ENCODE assay signal across 27 mouse cellular contexts in genomic region chr5:63964576-63964975, GRCm38 (mm10). TPM values are rescaled to one million over a fixed set of nuclear protein-coding genes. Genes with fewer than 3 reads are reported as not detected.
A peak's percentile ranks its signal among the peaks of the same experiment; 100 is the strongest.
DNase-seq lines count a peak whose midpoint lies in the region; ATAC-seq and TF ChIP-seq lines count a peak whose summit lies in the region.
"Had no signal": no experiment of that assay in that cellular context is flagged by ENCODE, and none has a peak within 500 bp of the region (broad histone marks: within the 10 kb centered on the region; RNA-seq: fewer than 3 reads in every experiment).

No protein-coding gene starts in this region.

- H3K4me2 ChIP-seq in liver, embryonic 13.5 days: peak overlapping the region; percentile 26
- H3K4me2 ChIP-seq in liver, embryonic 12.5 days: no peak overlapping the region
- H3K4me2 ChIP-seq: embryonic facial prominence, embryonic 15.5 days; heart, embryonic 15.5 days; hindbrain, embryonic 13.5 days; limb, embryonic 15.5 days; neural tube, embryonic 15.5 days; stomach, embryonic 15.5 days had no signal

- peak; percentile 56 for DNase-seq in kidney, adult 2 months
- no peak for DNase-seq in kidney, adult 11 months
- DNase-seq in liver, embryonic 13.5 days: no peak
- DNase-seq in induced T-regulatory cell, adult 2 months (ENCODE audit: low read depth): peak; percentile 70
- DNase-seq in adrenal gland, postnatal 4 days (ENCODE audit: low spot score in 2 of 2): no peak
- DNase-seq in c-Kit-positive CD71-positive TER-119-positive erythroid progenitor cells, embryonic 14.5 days (ENCODE audit: low spot score): no peak
- DNase-seq: adrenal gland, postnatal 25 days; cerebellum, adult 11 months; cerebellum, adult 9-11 months; gastrocnemius, adult 2 months; heart, postnatal 36 days; left cerebral cortex, postnatal 4 days; right cerebral cortex, adult 18-20 months; right cerebral cortex, postnatal 4 days; thymus, postnatal 4 days had no signal

- no peaks in the 10 kb centered on the region for H3K36me3 ChIP-seq in kidney, adult 2 months (ENCODE audit: control insufficient read depth, insufficient read depth, low read length)
- H3K36me3 ChIP-seq in liver, embryonic 13.5 days: 0 out of 2 replicates have a peak, but pooled peaks cover 3% of the 10 kb centered on the region
- H3K36me3 ChIP-seq in liver, embryonic 12.5 days: no peaks in the 10 kb centered on the region
- H3K36me3 ChIP-seq: embryonic facial prominence, embryonic 15.5 days; heart, embryonic 15.5 days; hindbrain, embryonic 13.5 days; limb, embryonic 15.5 days; neural tube, embryonic 15.5 days; stomach, embryonic 15.5 days had no signal

- no peak for TF ChIP-seq POLR2A in kidney, adult 2 months (IDR thresholded peaks at IDR 0.05; ENCODE audit: low read depth, low read length)

- no peak overlapping the region for H3K9ac ChIP-seq in liver, embryonic 13.5 days
- no peak overlapping the region for H3K9ac ChIP-seq in liver, embryonic 12.5 days
- H3K9ac ChIP-seq: embryonic facial prominence, embryonic 15.5 days; heart, embryonic 15.5 days; hindbrain, embryonic 13.5 days; limb, embryonic 15.5 days; neural tube, embryonic 15.5 days; stomach, embryonic 15.5 days had no signal

- H3K27ac ChIP-seq in kidney, adult 2 months (ENCODE audit: insufficient read depth, low read depth, low read length): no peak overlapping the region
- H3K27ac ChIP-seq in liver, embryonic 13.5 days: no peak overlapping the region
- H3K27ac ChIP-seq in liver, embryonic 12.5 days: no peak overlapping the region
- H3K27ac ChIP-seq: embryonic facial prominence, embryonic 15.5 days; gastrocnemius, adult 2 months; heart, embryonic 15.5 days; hindbrain, embryonic 13.5 days; limb, embryonic 15.5 days; macrophage; midbrain, embryonic 10.5 days; neural tube, embryonic 15.5 days; stomach, embryonic 15.5 days had no signal

- no peak for TF ChIP-seq CTCF in kidney, adult 2 months (conservative IDR thresholded peaks at IDR 0.05; ENCODE audit: insufficient read depth, insufficient read length, low read depth, low read length)

- H3K4me3 ChIP-seq in kidney, adult 2 months (ENCODE audit: insufficient read depth, low read depth, low read length): no peak overlapping the region
- no peak overlapping the region for H3K4me3 ChIP-seq in liver, embryonic 13.5 days (replicated peaks)
- H3K4me3 ChIP-seq in liver, embryonic 12.5 days: no peak overlapping the region
- H3K4me3 ChIP-seq: embryonic facial prominence, embryonic 15.5 days; gastrocnemius, adult 2 months; heart, embryonic 15.5 days; hindbrain, embryonic 13.5 days; limb, embryonic 15.5 days; midbrain, embryonic 10.5 days; neural tube, embryonic 15.5 days; stomach, embryonic 15.5 days had no signal

- H3K9me3 ChIP-seq in liver, embryonic 13.5 days (replicated peaks): no peaks in the 10 kb centered on the region
- no peaks in the 10 kb centered on the region for H3K9me3 ChIP-seq in liver, embryonic 12.5 days (replicated peaks)
- H3K9me3 ChIP-seq: embryonic facial prominence, embryonic 15.5 days; heart, embryonic 15.5 days; hindbrain, embryonic 13.5 days; limb, embryonic 15.5 days; midbrain, embryonic 10.5 days; neural tube, embryonic 15.5 days; stomach, embryonic 15.5 days had no signal

- H3K27me3 ChIP-seq in kidney, adult 2 months (replicated peaks; ENCODE audit: control insufficient read depth, insufficient read depth, low read length): no peaks in the 10 kb centered on the region
- H3K27me3 ChIP-seq in liver, embryonic 13.5 days: no peaks in the 10 kb centered on the region
- H3K27me3 ChIP-seq in liver, embryonic 12.5 days (replicated peaks): 0 out of 2 replicates have a peak, but pooled peaks cover 6% of the 10 kb centered on the region
- H3K27me3 ChIP-seq: embryonic facial prominence, embryonic 15.5 days; hindbrain, embryonic 13.5 days; limb, embryonic 15.5 days; neural tube, embryonic 15.5 days; stomach, embryonic 15.5 days had no signal

- no peak for ATAC-seq in liver, embryonic 13.5 days (ENCODE audit: low read depth)
- no peak for ATAC-seq in liver, embryonic 12.5 days
- ATAC-seq: forebrain, embryonic 14.5 days; inflammation-experienced regulatory T-cells, adult 6 months; lung, postnatal 0 days had no signal

- WGBS in kidney, adult 2 months: 30% methylated on average over 8 of the region's 8 CpGs
- WGBS in liver, embryonic 13.5 days (ENCODE audit: insufficient replicate concordance): 58% methylated on average over 8 of the region's 8 CpGs
- WGBS in liver, embryonic 12.5 days (ENCODE audit: insufficient replicate concordance): 65% methylated on average over 8 of the region's 8 CpGs

- peaks cover 7% of the 10 kb centered on the region; the same call in 1 of the 2 replicates for H3K4me1 ChIP-seq in kidney, adult 2 months (ENCODE audit: control insufficient read depth, insufficient read depth, low read length)
- peaks cover 28% of the 10 kb centered on the region for H3K4me1 ChIP-seq in liver, embryonic 13.5 days (replicated peaks)
- H3K4me1 ChIP-seq in liver, embryonic 12.5 days: peaks cover 23% of the 10 kb centered on the region

RNA-seq across cellular contexts. Expression of gene Rell1, which starts 4.1 kb away (rescaled TPM):
- 6.8 TPM in 2 replicates for polyA plus RNA-seq in kidney, adult 2 months (2012; rRNA removed)
- polyA plus RNA-seq in liver, embryonic 13.5 days (2015; fragmentation: Nextera tagmentation; extraction: Ambion mirVana): 7.0 and 9.1 TPM in 2 replicates
- 8.5 and 8.6 TPM in 2 replicates for polyA plus RNA-seq in liver, embryonic 12.5 days (2016; fragmentation: Nextera tagmentation; extraction: Ambion mirVana)
- total RNA-seq in adrenal gland, postnatal 4 days (2021): 10 to 100 TPM; 36.7 to 39.9 TPM

Comparison
In these comparisons a context has a peak if more than half of its experiments do, and no peak if none do; other contexts are left out.
1. DNase-seq: peak in kidney, adult 2 months (single experiment) and induced T-regulatory cell, adult 2 months (single experiment); none in kidney, adult 11 months (single experiment), liver, embryonic 13.5 days (single experiment), adrenal gland, postnatal 4 days (0 of 2) and c-Kit-positive CD71-positive TER-119-positive erythroid progenitor cells, embryonic 14.5 days (single experiment).